Mouse (Mus musculus) lung, postnatal 36 days (tissue): Measurements from ENCODE around the gene Zfp740.
"Not testable (repeated sequence)": the region's sequence is repeated elsewhere in the genome, so short reads cannot be mapped to it uniquely, and the experiment has no call there.

ENCODE experiments used
- DNase-seq: peaks from one replicate; pipeline ENCODE4 v3.0.0; 2022; ENCODE audit warnings: mixed read lengths

Gene Zfp740

GRCm38 (mm10) chr15:102192820-102193386 is 10.1 kb upstream of the Zfp740 start:
- DNase-seq: no peak

GRCm38 (mm10) chr15:102193652-102194051 is 9.4 kb upstream of the Zfp740 start:
- no peak for DNase-seq

- no peak for DNase-seq
Observed at GRCm38 (mm10) chr15:102194439-102194838, 8.6 kb upstream of the Zfp740 start.

- no peak for DNase-seq
Observed at GRCm38 (mm10) chr15:102195373-102195772, 7.7 kb upstream of the Zfp740 start.

GRCm38 (mm10) chr15:102198841-102199240 is 4.2 kb upstream of the Zfp740 start:
- peak; percentile 72 for DNase-seq

- DNase-seq: peak; percentile 67
Observed at GRCm38 (mm10) chr15:102203835-102204381, 859 bp downstream of the Zfp740 start.

DNA sequence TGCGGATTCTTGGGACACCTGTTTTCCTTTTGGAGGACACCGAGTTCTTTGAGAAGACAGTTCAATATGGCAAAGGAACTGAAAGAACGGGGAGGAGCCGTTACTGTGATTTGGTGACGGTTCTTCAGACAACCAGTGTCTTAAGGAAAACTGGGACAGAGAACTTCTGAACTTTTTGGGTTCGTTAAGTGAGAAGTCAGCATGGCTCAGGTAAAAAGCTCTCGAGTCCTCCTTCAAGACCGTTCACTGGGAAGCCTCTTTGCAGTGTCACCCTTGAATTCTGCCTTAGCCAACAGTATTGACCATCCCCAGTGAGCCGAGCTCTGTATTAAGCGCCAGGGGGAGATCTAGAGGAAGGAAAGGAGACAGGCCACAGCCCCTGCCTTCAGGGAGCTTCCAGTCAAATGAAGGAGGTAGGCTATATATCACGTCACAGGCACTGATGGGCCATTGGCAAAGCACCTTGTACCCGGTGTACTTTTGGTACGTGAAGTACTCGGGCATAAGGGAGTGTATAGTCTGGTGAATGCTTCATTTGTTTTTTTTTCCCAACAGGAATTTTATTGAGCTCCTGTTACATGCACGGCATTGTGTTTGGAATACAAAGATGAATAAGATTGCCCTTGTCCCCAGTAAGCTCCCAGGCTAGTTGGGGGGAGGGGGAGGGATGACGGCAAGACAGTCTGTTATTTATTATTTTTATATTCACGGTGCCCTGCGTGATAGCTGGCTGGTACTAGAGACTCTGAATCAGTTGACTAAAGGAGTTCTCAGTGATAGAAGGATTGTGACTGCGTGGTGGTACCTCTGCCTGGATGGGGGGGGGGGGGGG is 1.8 kb downstream of the Zfp740 start, which contains the start of gene Csad:
TSS of gene Csad (minus strand) at position 51 of the 832 bp plus-strand sequence.
- DNase-seq: no peak

- DNase-seq: peak; percentile 38
Observed at GRCm38 (mm10) chr15:102205779-102206178, 2.7 kb downstream of the Zfp740 start.

GRCm38 (mm10) chr15:102207351-102207750 is 4.3 kb downstream of the Zfp740 start:
- no peak for DNase-seq

GRCm38 (mm10) chr15:102208092-102208561 is 5.1 kb downstream of the Zfp740 start:
- DNase-seq: no peak

DNA sequence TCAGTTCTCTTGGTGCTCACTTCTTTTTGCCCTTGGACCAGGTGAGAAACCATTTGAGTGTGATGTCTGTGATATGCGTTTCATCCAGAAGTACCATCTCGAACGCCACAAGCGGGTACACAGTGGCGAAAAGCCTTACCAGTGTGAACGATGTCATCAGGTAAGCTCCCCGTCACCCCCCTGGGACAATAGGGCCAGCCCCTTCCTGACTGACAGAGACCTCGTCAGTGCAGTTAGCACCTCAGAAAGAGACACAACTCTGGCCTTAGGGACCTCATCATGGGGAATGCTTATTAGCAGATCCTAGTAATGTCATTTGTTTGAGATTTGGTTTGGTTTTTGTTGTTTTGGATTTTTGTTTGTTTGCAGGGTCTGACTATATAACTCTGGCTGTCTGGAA is 6.1 kb downstream of the Zfp740 start:
- DNase-seq: no peak

DNA sequence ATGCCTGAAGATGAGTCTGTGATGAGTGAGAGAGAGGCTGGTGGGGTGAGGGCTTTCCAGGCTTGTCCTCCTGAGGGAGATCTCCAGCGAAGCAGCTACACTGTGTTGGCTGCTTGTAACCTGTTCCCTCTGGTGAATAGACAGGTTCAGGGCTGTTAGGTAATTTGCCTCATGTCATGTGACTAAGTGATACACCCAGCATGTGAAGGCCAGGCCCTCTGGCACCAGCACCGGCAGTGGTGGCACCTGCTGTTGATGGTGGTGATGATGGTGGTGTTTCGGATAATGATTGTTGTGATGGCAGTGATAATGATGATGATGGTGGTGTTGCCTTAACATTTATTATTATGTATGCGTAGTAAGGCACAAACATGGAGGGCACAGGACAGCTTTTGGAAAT is 7.8 kb downstream of the Zfp740 start:
- DNase-seq: no peak

GRCm38 (mm10) chr15:102211895-102212294 is 8.8 kb downstream of the Zfp740 start:
- DNase-seq: no peak

DNA sequence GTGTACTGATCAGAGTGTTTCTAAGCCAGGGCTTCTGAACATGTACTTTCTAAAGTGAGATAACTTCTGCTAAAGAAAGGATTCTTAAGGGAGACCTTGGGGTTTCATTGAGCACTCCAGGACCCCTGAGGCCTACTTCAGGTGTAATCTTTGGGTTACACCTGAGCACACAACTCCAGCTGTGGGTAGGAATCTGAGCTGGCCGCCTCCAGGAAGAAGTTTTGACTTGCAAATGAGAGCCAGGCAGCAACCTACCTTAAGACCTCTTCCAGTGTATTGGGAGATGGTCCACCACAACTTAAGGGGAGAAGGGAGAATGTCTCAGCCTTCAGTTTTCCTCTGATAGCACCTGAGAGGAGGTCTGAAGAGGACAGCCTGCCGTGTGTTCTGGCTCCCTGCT is 11.1 kb downstream of the Zfp740 start:
- DNase-seq: no peak

- DNase-seq: no peak
Observed at GRCm38 (mm10) chr15:102215624-102216023, 12.6 kb downstream of the Zfp740 start.

GRCm38 (mm10) chr15:102216459-102217228 is 13.6 kb downstream of the Zfp740 start:
- no peak for DNase-seq

GRCm38 (mm10) chr15:102217325-102217724 is 14.3 kb downstream of the Zfp740 start:
- no peak for DNase-seq

DNA sequence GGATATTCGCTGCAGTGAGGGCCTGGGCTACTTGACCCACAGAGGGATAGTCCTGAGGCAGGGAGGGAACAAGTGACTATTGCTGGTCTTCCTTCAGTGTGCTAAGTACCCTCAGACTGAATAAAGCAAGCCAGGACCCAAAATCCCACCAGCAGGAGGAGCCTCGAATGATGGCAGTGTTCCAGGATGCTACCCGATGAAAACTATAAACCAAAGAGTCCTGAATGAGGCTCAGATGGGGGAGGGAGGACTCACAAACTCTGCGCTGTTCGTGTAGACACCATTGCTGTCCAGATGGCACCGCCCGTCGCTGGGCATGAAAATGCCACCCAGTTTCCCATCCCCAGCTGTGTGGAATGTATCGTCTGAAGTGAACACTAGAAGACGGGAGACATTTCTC is 19.3 kb downstream of the Zfp740 start:
- DNase-seq: no peak

GRCm38 (mm10) chr15:102224186-102224991 is 21.3 kb downstream of the Zfp740 start:
- DNase-seq: peak; percentile 88

DNA sequence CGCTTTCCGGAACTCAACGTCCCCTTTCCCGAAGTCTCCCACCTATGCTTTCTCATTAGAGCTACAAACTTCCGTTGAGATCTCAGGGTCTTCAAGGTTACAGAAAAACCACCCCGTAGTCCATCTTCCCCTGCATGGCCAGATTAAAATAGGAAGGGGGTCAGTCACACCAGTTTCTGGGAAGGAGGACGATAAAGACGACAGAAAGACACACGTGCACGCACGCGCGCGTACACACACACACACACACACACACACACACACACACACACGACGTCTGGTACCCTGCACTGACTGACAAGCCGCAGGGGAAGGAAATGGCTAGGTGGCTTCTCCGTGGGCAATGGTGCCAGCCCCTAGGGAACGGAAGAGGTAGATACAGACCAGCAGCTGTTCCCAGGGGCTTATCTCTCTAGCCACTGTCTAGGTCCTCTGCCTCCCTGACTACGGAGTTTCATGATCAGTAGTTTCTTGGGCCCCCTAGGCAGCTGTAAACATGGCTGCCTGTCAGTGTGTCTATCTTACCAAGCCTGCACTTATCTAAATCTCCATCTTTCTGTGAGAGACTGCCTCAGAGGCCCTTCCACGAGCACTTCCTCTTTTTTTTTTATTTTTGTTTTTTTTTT is 22.1 kb downstream of the Zfp740 start:
- DNase-seq: peak; percentile 43

- DNase-seq: not testable (repeated sequence)
Observed at GRCm38 (mm10) chr15:102225619-102226018, 22.6 kb downstream of the Zfp740 start.
